ENCODE assay signal across 8 mouse cellular contexts in genomic region chr17:24960135-24960851, GRCm38 (mm10). TPM values are rescaled to one million over a fixed set of nuclear protein-coding genes. Genes with fewer than 3 reads are reported as not detected.
DNase-seq lines count a peak whose midpoint lies in the region; ATAC-seq lines count a peak whose summit lies in the region.

TSS of gene Jpt2 (minus strand) at chr17:24960689.

- peak within 1 kb of the TSS; percentile 80 for H3K4me2 ChIP-seq in intestine, embryonic 15.5 days (replicated peaks)

- DNase-seq in adrenal gland, adult 18-20 months (ENCODE audit: low spot score in 2 of 2): peak; percentile 95 to 96
- peak; percentile 98 for DNase-seq in embryo, embryonic 10 days (ENCODE audit: low spot score)
- peak; percentile 97 for DNase-seq in gastrocnemius, postnatal 10 days
- peak; percentile 98 for DNase-seq in left cerebral cortex, postnatal 14 days (ENCODE audit: low spot score in 2 of 2)
- DNase-seq in right cerebral cortex, postnatal 14 days: peak; percentile 98
- peak; percentile 96 for DNase-seq in urinary bladder, postnatal 25 days (ENCODE audit: low spot score)

- no peaks in the 10 kb centered on the region for H3K27me3 ChIP-seq in intestine, embryonic 15.5 days (replicated peaks)

- peaks cover 19% of the 10 kb centered on the region for H3K36me3 ChIP-seq in intestine, embryonic 15.5 days

- peak within 1 kb of the TSS; percentile 100 for H3K4me3 ChIP-seq in intestine, embryonic 15.5 days (replicated peaks)

- H3K9me3 ChIP-seq in intestine, embryonic 15.5 days: no peaks in the 10 kb centered on the region

- 0% methylated on average over 59 of the region's 59 CpGs for WGBS in intestine, embryonic 15.5 days

- intact Hi-C loops in left cerebral cortex, postnatal 14 days (cut with DNase I): no loop called here

- peak within 1 kb of the TSS; percentile 83 for H3K27ac ChIP-seq in intestine, embryonic 15.5 days

- ATAC-seq in intestine, embryonic 15.5 days: peak; percentile 100
- peak; percentile 98 for ATAC-seq in megakaryocyte-erythroid progenitor cell, adult 5-6 weeks (replicated peaks; ENCODE audit: low FRiP score, low TSS enrichment, poor library complexity, severe bottlenecking)

- peak within 1 kb of the TSS; percentile 93 for H3K9ac ChIP-seq in intestine, embryonic 15.5 days

- H3K4me1 ChIP-seq in intestine, embryonic 15.5 days (replicated peaks): 0 out of 2 replicates have a peak, but pooled peaks cover 5% of the 10 kb centered on the region

RNA-seq across cellular contexts. Expression of gene Jpt2, which starts in this region (rescaled TPM):
- total RNA-seq in adrenal gland, adult 18-20 months (2021): 10 to 100 TPM; 19.2 to 26.3 TPM
- 10 to 100 TPM; 17.2 to 24.5 TPM for total RNA-seq in gastrocnemius, postnatal 10 days (2021)
- polyA plus RNA-seq in intestine, embryonic 15.5 days (2015; fragmentation: Nextera tagmentation; extraction: Ambion mirVana): 183 and 187 TPM in 2 replicates
- total RNA-seq in left cerebral cortex, postnatal 14 days (2021): 10 to 100 TPM in 1 of 2 experiments, 1 to 10 TPM in 1; 5.3 to 10.4 TPM
- 74.2 and 79.1 TPM in 2 replicates for total RNA-seq in megakaryocyte-erythroid progenitor cell, adult 5-6 weeks (2014; fragmentation: Nextera tagmentation)
- total RNA-seq in megakaryocyte-erythroid progenitor cell, adult 5-6 weeks (2017): 77.8 and 78.2 TPM in 2 replicates

Comparison
In these comparisons a context has a peak if more than half of its experiments do, and no peak if none do; other contexts are left out.
1. Peak in every context shown above with its lines: DNase-seq, ATAC-seq, H3K4me3 ChIP-seq and H3K27ac ChIP-seq.